Mouse (Mus musculus): Measurements from ENCODE around the gene Eogt. TPM values are rescaled to one million over a fixed set of nuclear protein-coding genes. Genes with fewer than 3 reads are reported as not detected.

The Eogt gene
- polyA plus RNA-seq, 1 experiment: 4.5 TPM

- H3K4me3 ChIP-seq (replicated peaks; ENCODE audit: control insufficient read depth, low read depth, low read length): no peak overlapping the region
- 94% methylated on average over 7 of the region's 7 CpGs for WGBS
- no peaks in the 10 kb centered on the region; the same call in 1 of the 2 replicates for H3K4me1 ChIP-seq (ENCODE audit: control insufficient read depth, insufficient read depth, low read length)
- no peak for TF ChIP-seq POLR2A (IDR thresholded peaks at IDR 0.05; ENCODE audit: borderline replicate concordance, control insufficient read depth, low read depth, low read length)
- TF ChIP-seq CTCF (IDR thresholded peaks at IDR 0.05; ENCODE audit: control insufficient read depth, insufficient read depth, low read length): no peak
- H3K27ac ChIP-seq (ENCODE audit: control insufficient read depth, insufficient read depth, low read depth, low read length, poor library complexity): no peak overlapping the region
Measured at GRCm38 (mm10) chr6:97145156-97145555, 3.8 kb downstream of the Eogt start.

- H3K4me1 ChIP-seq (ENCODE audit: control insufficient read depth, insufficient read depth, low read length): no peaks in the 10 kb centered on the region; the same call in 1 of the 2 replicates
- H3K27ac ChIP-seq (ENCODE audit: control insufficient read depth, insufficient read depth, low read depth, low read length, poor library complexity): no peak overlapping the region
- WGBS: 83% methylated on average over 7 of the region's 7 CpGs
- TF ChIP-seq POLR2A (IDR thresholded peaks at IDR 0.05; ENCODE audit: borderline replicate concordance, control insufficient read depth, low read depth, low read length) (no peak), CTCF (IDR thresholded peaks at IDR 0.05; ENCODE audit: control insufficient read depth, insufficient read depth, low read length) (no peak)
- H3K4me3 ChIP-seq (replicated peaks; ENCODE audit: control insufficient read depth, low read depth, low read length): no peak overlapping the region
Measured at GRCm38 (mm10) chr6:97144359-97144758, 4.6 kb downstream of the Eogt start.

GRCm38 (mm10) chr6:97142611-97143010 lies 6.4 kb downstream of the Eogt start:
- WGBS: 89% methylated on average over 8 of the region's 8 CpGs
- no peak for TF ChIP-seq CTCF (IDR thresholded peaks at IDR 0.05; ENCODE audit: control insufficient read depth, insufficient read depth, low read length)
- no peak for TF ChIP-seq POLR2A (IDR thresholded peaks at IDR 0.05; ENCODE audit: borderline replicate concordance, control insufficient read depth, low read depth, low read length)
- Histone ChIP-seq H3K4me1 (ENCODE audit: control insufficient read depth, insufficient read depth, low read length) (no peaks in the 10 kb centered on the region), H3K4me3 (replicated peaks; ENCODE audit: control insufficient read depth, low read depth, low read length) (no peak overlapping the region), H3K27ac (ENCODE audit: control insufficient read depth, insufficient read depth, low read depth, low read length, poor library complexity) (no peak overlapping the region)

DNA sequence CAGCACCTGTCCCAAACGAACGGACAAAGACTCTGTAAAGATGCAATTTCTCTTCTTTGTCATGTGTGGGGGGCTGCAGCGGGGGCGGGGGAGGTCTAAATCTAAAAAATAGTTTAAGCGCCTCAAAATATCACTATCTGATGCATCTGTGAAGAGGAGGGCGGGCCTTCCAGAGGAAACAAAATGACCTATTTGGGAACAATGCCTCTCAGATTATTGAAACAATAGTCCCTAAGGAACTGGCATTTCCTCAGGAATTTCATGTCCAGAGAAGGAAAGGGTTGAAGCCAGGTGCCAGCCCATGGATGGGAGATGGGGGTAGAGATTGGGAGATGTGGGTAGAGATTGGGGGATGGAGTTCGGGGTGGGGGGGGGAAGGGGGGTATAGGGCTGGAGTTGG lies 7.2 kb downstream of the Eogt start:
- TF ChIP-seq CTCF (IDR thresholded peaks at IDR 0.05; ENCODE audit: control insufficient read depth, insufficient read depth, low read length): no peak
- TF ChIP-seq POLR2A (IDR thresholded peaks at IDR 0.05; ENCODE audit: borderline replicate concordance, control insufficient read depth, low read depth, low read length): no peak
- Histone ChIP-seq H3K27ac (ENCODE audit: control insufficient read depth, insufficient read depth, low read depth, low read length, poor library complexity) (no peak overlapping the region), H3K4me1 (ENCODE audit: control insufficient read depth, insufficient read depth, low read length) (no peaks in the 10 kb centered on the region), H3K4me3 (replicated peaks; ENCODE audit: control insufficient read depth, low read depth, low read length) (no peak overlapping the region)
- WGBS: 87% methylated on average over 7 of the region's 7 CpGs

DNA sequence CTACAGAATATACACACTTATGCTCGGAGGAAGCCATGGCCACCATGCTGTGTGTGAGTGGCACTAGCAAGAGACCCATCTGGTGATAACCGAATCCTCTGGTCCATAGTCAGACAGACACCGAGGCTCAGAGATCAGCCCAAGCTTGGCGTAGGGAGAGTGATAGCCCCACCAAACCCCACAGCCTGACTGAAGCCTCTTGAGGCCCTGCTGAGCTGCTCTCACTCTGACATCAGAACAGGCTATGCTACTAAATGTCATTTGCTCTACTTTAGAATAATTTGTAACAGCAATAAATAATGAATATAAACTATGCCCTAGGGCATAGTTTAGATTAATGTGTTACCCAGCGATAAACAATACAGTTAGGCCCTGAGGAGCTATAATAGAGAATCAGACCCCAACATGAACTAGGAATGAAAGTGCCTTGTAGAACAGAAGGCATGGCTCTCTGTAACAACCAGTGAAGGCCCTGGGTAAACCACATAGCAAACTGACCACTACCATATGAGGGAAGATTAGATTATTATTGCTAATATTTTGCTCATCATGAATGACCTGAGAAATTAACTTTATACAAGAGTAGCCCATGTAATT lies 16.2 kb downstream of the Eogt start:
- TF ChIP-seq POLR2A (IDR thresholded peaks at IDR 0.05; ENCODE audit: borderline replicate concordance, control insufficient read depth, low read depth, low read length) (no peak), CTCF (IDR thresholded peaks at IDR 0.05; ENCODE audit: control insufficient read depth, insufficient read depth, low read length) (no peak)
- no peak overlapping the region for H3K27ac ChIP-seq (ENCODE audit: control insufficient read depth, insufficient read depth, low read depth, low read length, poor library complexity)
- no peak overlapping the region for H3K4me3 ChIP-seq (replicated peaks; ENCODE audit: control insufficient read depth, low read depth, low read length)
- H3K4me1 ChIP-seq (ENCODE audit: control insufficient read depth, insufficient read depth, low read length): no peaks in the 10 kb centered on the region
- WGBS: 84% methylated on average over 5 of the region's 5 CpGs

DNA sequence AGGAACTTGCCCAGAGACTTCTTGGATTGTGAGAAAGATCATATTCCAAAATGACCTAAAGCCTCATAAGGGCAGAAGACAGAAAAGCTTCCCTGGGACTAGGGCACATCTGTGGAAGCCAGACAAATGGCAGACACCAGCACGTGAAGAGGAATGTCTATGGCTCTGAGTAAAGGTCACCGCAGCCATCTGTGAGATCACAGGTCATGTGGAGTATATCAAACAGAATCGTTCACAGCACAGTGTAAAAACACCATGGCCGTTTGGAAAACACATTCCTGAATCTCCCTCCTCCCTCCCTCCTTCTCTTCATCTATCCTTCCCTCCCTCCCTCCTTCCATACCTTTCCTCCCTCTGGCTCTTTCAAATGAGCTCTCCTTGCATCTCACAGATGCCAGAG lies 17.2 kb downstream of the Eogt start:
- H3K27ac ChIP-seq (ENCODE audit: control insufficient read depth, insufficient read depth, low read depth, low read length, poor library complexity): no peak overlapping the region
- no peak for TF ChIP-seq CTCF (IDR thresholded peaks at IDR 0.05; ENCODE audit: control insufficient read depth, insufficient read depth, low read length)
- TF ChIP-seq POLR2A (IDR thresholded peaks at IDR 0.05; ENCODE audit: borderline replicate concordance, control insufficient read depth, low read depth, low read length): no peak
- H3K4me1 ChIP-seq (ENCODE audit: control insufficient read depth, insufficient read depth, low read length): no peaks in the 10 kb centered on the region
- H3K4me3 ChIP-seq (replicated peaks; ENCODE audit: control insufficient read depth, low read depth, low read length): no peak overlapping the region
- 83% methylated on average over 4 of the region's 4 CpGs for WGBS

DNA sequence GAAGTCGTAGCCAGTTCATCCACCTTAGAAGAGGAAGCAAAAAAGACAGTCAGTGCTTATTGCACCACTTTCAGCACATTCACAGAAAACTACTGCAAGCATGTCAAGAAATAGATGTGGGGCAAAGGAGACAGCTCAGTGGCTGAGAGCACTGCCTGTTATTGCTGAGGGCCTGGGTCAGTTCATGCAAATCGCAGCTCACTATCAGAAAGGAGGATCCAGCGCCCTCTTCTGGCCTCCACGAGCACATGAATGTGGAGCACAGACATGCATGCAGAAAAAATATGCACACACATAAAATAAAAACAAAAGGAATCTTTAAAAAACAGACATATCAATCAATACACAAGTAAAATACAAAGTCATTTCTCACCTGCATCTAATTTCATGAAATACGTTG lies 18.0 kb downstream of the Eogt start:
- 81% methylated on average over 5 of the region's 5 CpGs for WGBS
- no peaks in the 10 kb centered on the region for H3K4me1 ChIP-seq (ENCODE audit: control insufficient read depth, insufficient read depth, low read length)
- TF ChIP-seq POLR2A (IDR thresholded peaks at IDR 0.05; ENCODE audit: borderline replicate concordance, control insufficient read depth, low read depth, low read length): no peak
- TF ChIP-seq CTCF (IDR thresholded peaks at IDR 0.05; ENCODE audit: control insufficient read depth, insufficient read depth, low read length): peak; percentile 45; the same call in 1 of the 2 replicates
- H3K4me3 ChIP-seq (replicated peaks; ENCODE audit: control insufficient read depth, low read depth, low read length): no peak overlapping the region
- H3K27ac ChIP-seq (ENCODE audit: control insufficient read depth, insufficient read depth, low read depth, low read length, poor library complexity): no peak overlapping the region

DNA sequence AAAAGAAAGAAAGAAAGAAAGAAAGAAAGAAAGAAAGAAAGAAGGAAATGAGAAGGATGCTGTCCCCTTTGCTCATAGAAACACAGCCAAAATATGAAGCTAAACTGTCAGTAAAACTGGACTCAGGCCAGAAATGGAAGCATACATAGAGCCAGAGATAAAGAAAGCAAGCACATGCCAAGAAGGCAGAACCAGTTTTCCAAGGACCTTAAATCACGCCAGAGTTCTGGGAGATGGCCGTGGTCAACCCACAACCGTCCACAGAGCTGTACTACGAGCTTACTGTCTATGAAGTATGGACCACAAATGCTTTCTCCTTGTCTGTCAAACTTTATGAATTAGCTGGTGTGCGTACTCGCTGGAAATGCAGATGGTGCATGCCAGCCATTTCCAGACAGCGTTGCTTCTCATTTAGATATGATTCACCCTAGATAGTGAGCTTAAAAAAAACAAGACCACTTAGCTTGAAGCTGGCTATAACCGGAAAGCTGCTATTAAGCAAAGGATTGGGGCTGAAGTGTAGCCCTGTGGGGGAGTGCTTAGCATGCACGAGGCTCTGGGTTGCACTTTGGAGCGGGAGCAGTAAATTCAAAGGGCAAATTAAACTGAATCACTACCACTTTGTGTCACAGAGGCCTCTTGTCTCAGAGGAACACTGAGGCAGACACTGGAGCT lies 24.5 kb downstream of the Eogt start:
- TF ChIP-seq POLR2A (IDR thresholded peaks at IDR 0.05; ENCODE audit: borderline replicate concordance, control insufficient read depth, low read depth, low read length) (no peak), CTCF (IDR thresholded peaks at IDR 0.05; ENCODE audit: control insufficient read depth, insufficient read depth, low read length) (no peak)
- H3K4me1 ChIP-seq (ENCODE audit: control insufficient read depth, insufficient read depth, low read length): no peaks in the 10 kb centered on the region
- no peak overlapping the region for H3K4me3 ChIP-seq (replicated peaks; ENCODE audit: control insufficient read depth, low read depth, low read length)
- WGBS: 80% methylated on average over 10 of the region's 10 CpGs
- no peak overlapping the region for H3K27ac ChIP-seq (ENCODE audit: control insufficient read depth, insufficient read depth, low read depth, low read length, poor library complexity)

Measured in bone marrow, adult 2 months (tissue).